Mouse (Mus musculus): Measurements from ENCODE around the gene Akap7.

The Akap7 gene

DNA sequence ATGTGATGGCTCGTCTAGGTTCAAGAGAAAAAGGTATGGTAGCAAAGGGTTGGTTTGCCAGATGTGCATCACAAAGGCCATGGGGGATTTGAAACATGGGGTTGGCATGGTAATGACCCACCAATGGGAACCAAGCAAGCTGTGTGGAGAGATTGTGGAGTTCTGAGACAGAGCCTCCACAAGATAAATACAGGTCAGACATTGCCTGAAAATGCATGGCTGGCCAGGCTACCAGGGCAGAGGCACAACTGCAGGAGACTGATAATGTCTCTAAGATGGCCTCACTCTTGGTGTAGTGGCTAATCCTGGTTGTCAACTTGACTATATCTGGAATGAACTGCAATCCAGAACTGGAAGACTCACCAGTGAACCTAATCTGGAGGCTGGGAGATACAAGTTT, 174.1 kb downstream of the Akap7 start:
- DNase-seq (ENCODE audit: low read depth, low spot score): no peak

DNA sequence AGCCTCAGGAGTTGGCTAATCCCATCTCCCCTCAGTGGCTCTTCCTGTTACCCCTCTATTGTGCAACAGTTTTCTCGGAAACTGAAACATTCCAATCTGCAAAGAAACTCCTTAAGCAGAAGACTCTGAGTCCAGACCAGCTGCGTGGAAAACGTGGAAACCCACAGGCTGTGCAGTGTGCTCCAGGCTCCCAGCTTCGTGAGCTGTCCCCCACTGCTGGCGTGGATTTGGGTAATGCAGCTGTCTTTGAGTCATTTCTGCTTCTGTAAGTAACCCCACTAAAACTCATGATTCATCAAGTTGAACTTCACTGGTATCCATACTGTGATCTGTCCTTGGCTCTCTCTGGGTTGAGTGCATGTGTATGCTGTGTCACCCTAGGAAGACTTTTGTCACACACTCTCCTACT, 179.2 kb downstream of the Akap7 start:
- DNase-seq (ENCODE audit: low read depth, low spot score): no peak

DNA sequence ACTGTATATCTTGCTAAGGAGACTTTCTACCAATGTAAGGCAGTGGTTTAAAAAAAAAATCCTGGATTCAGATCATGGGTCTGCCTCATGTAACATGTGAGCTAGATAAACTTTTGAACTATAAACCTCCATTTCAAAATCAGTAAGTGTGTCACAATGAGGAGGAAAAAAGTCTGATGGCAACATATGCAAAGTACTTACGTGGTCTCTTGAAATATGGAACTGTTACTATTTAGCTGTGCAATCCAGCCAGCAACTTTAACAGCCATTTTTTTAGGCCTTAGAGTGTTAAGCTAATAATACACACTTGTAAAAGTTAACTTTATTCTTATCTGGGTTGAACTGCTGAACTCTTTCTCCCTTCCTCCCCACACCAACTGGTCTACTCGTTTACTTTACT, 181.6 kb downstream of the Akap7 start:
- no peak for DNase-seq (ENCODE audit: low read depth, low spot score)

DNA sequence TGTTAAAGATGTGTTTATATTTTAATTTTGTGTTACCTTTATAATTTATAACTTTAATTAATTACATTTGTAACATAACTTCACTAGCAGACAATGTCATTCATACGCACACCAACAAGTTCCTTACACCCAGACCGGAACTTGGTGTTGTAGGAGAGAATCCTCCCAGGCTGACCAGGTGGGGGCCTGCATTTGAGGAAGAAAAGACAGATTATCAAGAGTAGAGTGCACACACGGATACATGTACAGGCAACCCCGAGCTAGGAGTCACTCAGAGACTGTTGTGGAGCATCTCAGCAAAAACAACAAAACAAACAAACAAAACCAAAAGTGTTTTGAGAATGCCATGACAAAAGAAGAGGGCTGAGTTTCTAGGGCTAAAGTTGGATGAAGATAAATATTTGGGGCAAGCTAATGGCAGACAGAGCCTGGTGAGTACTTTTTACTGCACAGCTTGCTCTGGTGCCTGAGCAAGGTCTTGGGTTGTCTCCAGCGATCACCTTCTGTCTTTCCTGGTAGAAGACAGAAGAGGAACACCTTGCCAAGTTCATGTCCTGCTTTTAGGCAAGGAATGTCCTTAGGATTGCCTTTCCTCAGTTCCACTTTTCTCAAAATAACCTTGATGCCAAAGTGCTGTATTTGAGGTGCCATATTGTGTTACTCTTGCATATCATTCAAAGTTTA, 186.7 kb downstream of the Akap7 start:
- DNase-seq (ENCODE audit: low read depth, low spot score): no peak

Data from ZHBTc4 (cell line).